Mouse (Mus musculus): ENCODE data around the gene Col4a2.

DNA sequence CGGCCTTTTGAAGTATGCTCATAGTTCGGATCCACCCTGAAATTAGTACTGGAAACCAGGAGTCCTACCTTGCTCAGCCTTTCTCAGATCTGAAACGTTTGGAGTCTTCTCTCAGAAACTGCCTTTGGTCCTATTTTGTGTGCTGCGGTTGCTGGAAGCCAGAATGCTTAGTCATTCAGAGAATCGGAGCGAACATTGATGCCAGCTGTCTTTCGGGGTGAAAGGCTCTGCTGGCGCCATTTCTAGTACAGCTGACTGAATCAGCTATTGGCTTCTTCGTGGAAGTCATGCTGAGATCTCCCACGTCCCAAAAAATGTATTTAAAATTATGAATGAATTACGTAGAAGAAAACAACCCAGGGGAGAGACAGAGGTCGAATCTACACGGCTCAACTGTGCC is 105.2 kb downstream of the Col4a2 start:
- TF ChIP-seq CTCF (IDR thresholded peaks at IDR 0.05) (no peak), EP300 (IDR thresholded peaks at IDR 0.05) (no peak)
